Mouse (Mus musculus) liver, embryonic 16.5 days (tissue): ENCODE measurements at regions not wholly inside any gene's neighbourhood (a gene's known extent, or its start where the extent isn't known, plus 50 kb on each side); places are given as distances from the start of the nearest gene placed in this dataset.

ENCODE experiments used
- ATAC-seq: fragments of 200-750 bp; cut with Nextera tagmentation; 2 replicates; pipeline ENCODE4 v1.8.0; 2017; ENCODE audit warnings: low read depth, mild to moderate bottlenecking, moderate number of reproducible peaks, moderate library complexity
- H3K27ac ChIP-seq: fragments of 300-500 bp; sonication (generic); 2 replicates; pipeline ENCODE4 v1.5.1; 2014; ENCODE audit warnings: mild to moderate bottlenecking, low read length
- H3K27me3 ChIP-seq: fragments of 300-500 bp; sonication (generic); 2 replicates; pipeline ENCODE4 v1.6.1; 2014; ENCODE audit warnings: low read depth, low read length, mixed read lengths; ENCODE audit not compliant: control insufficient read depth, insufficient read depth
- H3K36me3 ChIP-seq: fragments of 300-500 bp; sonication (generic); 2 replicates; pipeline ENCODE4 v1.6.1; 2014; ENCODE audit warnings: mild to moderate bottlenecking; ENCODE audit not compliant: control insufficient read depth, insufficient read depth
- H3K4me1 ChIP-seq: fragments of 300-500 bp; sonication (generic); 2 replicates; pipeline ENCODE4 v1.6.1; 2014; ENCODE audit warnings: low read depth, low read length, mixed read lengths; ENCODE audit not compliant: control insufficient read depth
- H3K4me2 ChIP-seq: fragments of 300-500 bp; sonication (generic); 2 replicates; pipeline ENCODE4 v1.6.1; 2014; ENCODE audit warnings: low read depth, low read length, mixed read lengths
- H3K4me3 ChIP-seq: fragments of 300-500 bp; sonication (generic); 2 replicates; pipeline ENCODE4 v1.5.1; 2014; ENCODE audit warnings: low read depth, mild to moderate bottlenecking, low read length
- H3K9ac ChIP-seq: fragments of 300-500 bp; sonication (generic); 2 replicates; pipeline ENCODE4 v1.6.1; 2014; ENCODE audit warnings: low read depth, low read length
- H3K9me3 ChIP-seq: fragments of 300-500 bp; sonication (generic); replicated peaks from 2 replicates; pipeline ENCODE4 v1.6.1; 2016; ENCODE audit warnings: low read length; ENCODE audit not compliant: control insufficient read depth
- WGBS: fragments of 180-500 bp; shearing (Covaris S2); extraction: QIAGEN DNeasy Blood & Tissue Kit; methylation state at CpG from one replicate; pipeline ENCODE4 v1.1.7; 2014; ENCODE audit not compliant: insufficient replicate concordance; 5-methylcytosine and 5-hydroxymethylcytosine counted together

DNA sequence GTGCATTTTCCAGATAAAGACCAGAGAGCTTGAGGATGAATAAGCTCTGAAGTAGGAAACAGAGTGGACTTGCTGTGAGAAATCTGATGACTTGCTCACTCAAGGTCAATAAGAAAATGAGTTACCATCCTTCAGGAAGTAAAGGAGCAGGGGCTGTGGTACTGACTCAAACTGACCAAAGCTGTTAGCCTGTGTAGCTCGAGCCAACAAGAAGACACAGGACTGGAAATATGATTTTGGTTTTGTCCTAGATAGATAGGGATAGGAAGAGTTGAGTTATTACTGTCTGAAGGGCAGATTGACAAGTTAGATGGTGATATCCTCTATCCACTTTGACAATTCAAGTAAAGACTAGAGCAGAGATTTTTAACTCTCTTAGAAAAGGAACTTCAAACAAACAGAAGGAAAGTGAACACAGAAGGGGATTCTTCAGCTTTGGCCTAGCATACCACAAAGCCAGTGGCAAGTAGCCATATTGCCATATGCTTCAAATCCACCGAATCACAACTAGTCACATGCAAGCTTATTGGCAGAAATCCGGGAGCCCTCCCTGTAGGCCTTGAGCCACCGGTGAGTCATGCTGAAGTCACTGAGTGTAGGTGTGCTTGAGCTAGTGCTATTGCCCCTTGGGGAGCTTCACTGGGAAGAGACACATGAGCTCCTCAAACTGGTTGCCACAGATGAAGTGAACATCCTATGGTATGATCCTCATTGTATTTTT is 117.1 kb upstream of the Etaa1 start:
- H3K4me1 ChIP-seq, result no peaks in the 10 kb centered on the region
- no peaks in the 10 kb centered on the region for H3K27me3 ChIP-seq
- 61% methylated on average over 4 of the region's 4 CpGs for WGBS
- H3K36me3 ChIP-seq, result no peaks in the 10 kb centered on the region
- no peak overlapping the region for H3K27ac ChIP-seq
- H3K9me3 ChIP-seq, result no peaks in the 10 kb centered on the region
- H3K4me3 ChIP-seq, result no peak overlapping the region
- ATAC-seq, result no peak
- H3K9ac ChIP-seq, result no peak overlapping the region
- H3K4me2 ChIP-seq, result no peak overlapping the region

DNA sequence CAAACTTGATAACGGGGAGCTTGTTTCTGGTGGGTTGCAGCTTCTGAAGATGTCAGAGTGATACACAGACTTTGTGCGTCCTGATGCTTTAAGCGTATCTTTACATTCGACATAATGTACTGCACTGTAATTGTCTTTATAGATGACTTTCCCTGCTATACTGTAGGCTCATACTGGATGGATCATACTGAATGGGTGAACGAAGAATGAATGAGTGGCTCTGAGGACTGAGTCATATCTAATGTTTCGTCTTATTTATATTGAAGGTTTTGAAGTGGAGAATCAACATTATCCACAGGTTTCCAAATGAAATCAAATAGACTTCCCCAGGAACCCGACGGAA is 116.3 kb upstream of the Etaa1 start:
- H3K27me3 ChIP-seq, result no peaks in the 10 kb centered on the region
- H3K27ac ChIP-seq, result no peak overlapping the region
- ATAC-seq, result no peak
- no peak overlapping the region for H3K4me3 ChIP-seq
- no peaks in the 10 kb centered on the region for H3K9me3 ChIP-seq
- H3K4me1 ChIP-seq, result no peaks in the 10 kb centered on the region
- WGBS, result 44% methylated on average over 8 of the region's 8 CpGs
- no peaks in the 10 kb centered on the region for H3K36me3 ChIP-seq
- H3K9ac ChIP-seq, result no peak overlapping the region
- H3K4me2 ChIP-seq, result no peak overlapping the region

DNA sequence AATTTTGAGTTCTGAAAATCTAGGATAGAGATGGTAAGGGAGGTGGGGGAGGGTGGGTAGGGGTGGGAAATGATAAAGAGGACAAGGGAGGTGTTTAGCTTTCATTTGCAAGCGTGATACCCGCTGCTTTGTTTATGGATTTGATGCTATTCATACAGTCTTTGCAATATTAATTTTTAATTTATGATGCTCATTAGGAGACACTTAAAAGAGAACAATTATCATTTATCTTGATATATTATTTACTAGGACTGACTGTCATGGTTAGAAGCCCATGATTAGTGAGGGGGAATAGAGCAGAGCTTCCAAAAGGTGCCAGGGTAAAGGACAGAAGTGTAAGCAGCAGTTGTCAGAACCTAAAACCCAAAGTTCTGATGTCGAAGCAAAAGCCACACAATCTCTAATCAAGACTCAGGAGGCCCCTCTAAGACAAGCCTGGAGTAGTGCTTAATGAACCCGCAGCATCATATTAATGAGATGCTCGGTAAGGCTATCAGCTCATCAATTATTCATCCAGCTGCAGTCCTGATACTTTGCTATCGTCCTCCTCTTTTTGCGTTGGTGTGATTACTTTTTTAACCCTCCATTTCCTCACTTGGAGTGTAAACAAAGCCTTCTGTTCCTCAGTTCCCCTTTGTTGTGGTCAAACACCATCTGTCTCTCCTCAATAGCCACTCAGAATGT is 115.8 kb upstream of the Etaa1 start:
- H3K9me3 ChIP-seq, result no peaks in the 10 kb centered on the region
- no peak overlapping the region for H3K27ac ChIP-seq
- no peaks in the 10 kb centered on the region for H3K36me3 ChIP-seq
- H3K27me3 ChIP-seq, result no peaks in the 10 kb centered on the region
- no peak overlapping the region for H3K9ac ChIP-seq
- no peak overlapping the region for H3K4me2 ChIP-seq
- ATAC-seq, result no peak
- H3K4me1 ChIP-seq, result no peaks in the 10 kb centered on the region
- 33% methylated on average over 7 of the region's 7 CpGs for whole genome bisulfite sequencing
- H3K4me3 ChIP-seq, result no peak overlapping the region

DNA sequence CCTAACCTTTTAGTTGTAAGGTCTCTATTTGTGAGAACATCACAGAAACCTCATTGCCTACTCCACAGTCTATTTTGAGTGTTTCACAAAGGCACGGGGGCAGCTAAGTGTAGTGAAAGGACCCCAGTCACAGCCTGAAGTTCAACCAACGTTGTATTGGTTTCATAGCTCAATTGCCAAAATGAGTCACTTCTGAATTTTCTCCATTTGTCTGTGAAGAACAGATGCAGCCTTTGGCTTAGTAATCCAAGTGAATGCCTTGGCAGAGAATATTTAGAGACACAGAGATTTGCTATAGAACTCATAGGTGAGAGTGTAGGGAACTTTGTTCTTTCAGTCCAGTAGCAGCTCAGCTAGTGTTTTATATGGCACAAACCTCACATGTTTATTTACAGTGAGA is 114.4 kb upstream of the Etaa1 start:
- H3K4me1 ChIP-seq, result no peaks in the 10 kb centered on the region
- H3K9ac ChIP-seq, result no peak overlapping the region
- H3K9me3 ChIP-seq, result no peaks in the 10 kb centered on the region
- H3K27me3 ChIP-seq, result no peaks in the 10 kb centered on the region
- H3K4me3 ChIP-seq, result no peak overlapping the region
- ATAC-seq, result no peak
- H3K27ac ChIP-seq, result no peak overlapping the region
- no peaks in the 10 kb centered on the region for H3K36me3 ChIP-seq
- 52% methylated on average over 2 of the region's 2 CpGs for WGBS
- H3K4me2 ChIP-seq, result no peak overlapping the region

DNA sequence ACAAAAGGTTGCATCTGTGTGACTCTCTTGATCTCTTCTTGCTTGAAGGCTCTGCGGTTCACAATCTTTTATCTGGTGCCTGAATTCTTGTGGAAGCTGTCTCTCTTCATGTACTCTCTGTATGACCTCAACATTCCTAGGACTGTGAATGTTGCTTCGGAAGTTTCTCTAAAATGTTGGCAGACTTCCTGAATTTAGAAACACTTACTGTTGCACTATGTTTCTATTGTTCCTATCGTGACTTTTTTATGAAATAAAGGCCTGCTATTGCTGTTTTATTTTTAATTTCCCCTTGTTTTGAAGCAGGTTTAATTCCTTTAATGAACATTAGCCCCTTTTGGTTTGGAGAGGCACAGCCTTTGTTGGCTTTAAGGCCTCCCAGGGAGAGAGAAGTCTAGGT is 114.0 kb upstream of the Etaa1 start:
- WGBS, result 52% methylated on average over 3 of the region's 3 CpGs
- Histone ChIP-seq H3K4me3 (no peak overlapping the region), H3K9me3 (no peaks in the 10 kb centered on the region), H3K4me2 (no peak overlapping the region), H3K4me1 (no peaks in the 10 kb centered on the region), H3K36me3 (no peaks in the 10 kb centered on the region), H3K9ac (no peak overlapping the region), H3K27me3 (no peaks in the 10 kb centered on the region), H3K27ac (no peak overlapping the region)
- no peak for ATAC-seq

DNA sequence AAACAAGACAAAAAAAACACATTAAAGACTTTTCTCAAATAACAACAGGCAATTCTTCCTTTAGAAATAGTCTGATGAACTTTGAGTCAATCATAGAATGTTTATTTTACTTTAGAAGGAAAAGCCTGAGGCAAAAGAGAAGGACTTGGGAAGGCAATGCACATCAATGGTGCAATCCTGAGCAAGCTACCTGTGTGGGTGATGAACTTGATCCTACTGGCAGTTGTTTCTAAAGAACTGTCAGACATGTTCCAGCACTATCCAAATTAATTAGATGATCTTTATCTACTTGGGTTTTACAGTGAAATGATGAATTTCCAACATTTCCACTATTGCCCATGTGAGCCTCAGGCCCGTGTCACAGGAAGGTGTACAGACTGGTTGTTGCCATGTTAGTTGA is 87.9 kb upstream of the Etaa1 start:
- no peak overlapping the region for H3K4me2 ChIP-seq
- no peaks in the 10 kb centered on the region for H3K4me1 ChIP-seq
- 57% methylated on average over 1 of the region's 1 CpGs for WGBS
- H3K27ac ChIP-seq, result no peak overlapping the region
- no peaks in the 10 kb centered on the region for H3K9me3 ChIP-seq
- no peaks in the 10 kb centered on the region for H3K36me3 ChIP-seq
- no peaks in the 10 kb centered on the region for H3K27me3 ChIP-seq
- no peak overlapping the region for H3K4me3 ChIP-seq
- ATAC-seq, result no peak
- H3K9ac ChIP-seq, result no peak overlapping the region

DNA sequence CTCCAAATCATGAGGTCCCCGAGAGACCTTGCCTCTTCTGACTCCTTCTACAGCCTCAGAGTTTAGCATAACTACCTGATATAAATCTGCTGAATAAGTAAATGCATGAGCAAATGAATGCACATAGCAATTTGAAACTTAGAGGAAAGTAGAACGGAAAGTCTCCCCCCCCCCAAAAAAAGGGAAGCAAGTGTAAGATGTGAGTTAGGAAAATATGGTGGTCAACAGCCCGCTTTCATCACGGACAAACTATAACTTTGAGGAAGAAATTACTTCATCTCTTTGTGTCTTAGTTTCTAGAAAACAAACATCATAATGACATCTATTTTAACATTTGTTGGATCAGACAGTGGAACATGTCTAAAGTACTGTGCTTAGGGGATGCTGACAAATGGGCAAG is 77.4 kb upstream of the Etaa1 start:
- Histone ChIP-seq H3K4me1 (no peaks in the 10 kb centered on the region), H3K9me3 (no peaks in the 10 kb centered on the region), H3K36me3 (no peaks in the 10 kb centered on the region), H3K27ac (no peak overlapping the region), H3K4me2 (no peak overlapping the region), H3K9ac (no peak overlapping the region), H3K4me3 (no peak overlapping the region), H3K27me3 (no peaks in the 10 kb centered on the region)
- ATAC-seq, result no peak
- WGBS, result 54% methylated on average over 4 of the region's 4 CpGs

DNA sequence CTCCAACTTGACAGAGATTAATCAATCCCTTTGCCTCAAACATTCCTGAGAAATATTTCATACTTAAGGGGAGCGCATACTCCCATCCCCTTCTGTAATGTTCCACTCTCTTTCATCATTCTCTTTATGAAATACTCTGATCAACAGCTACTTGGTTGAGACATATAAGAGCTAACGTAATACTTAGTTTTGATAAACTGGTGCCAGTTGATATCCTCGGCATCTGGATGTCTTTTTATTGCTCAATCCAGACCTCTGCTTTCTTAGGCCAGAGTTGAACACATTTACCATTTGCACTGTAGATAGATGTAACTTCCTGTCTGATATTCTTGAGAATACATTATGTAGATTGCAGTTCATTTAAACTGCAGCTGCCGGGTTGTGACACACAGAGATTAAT is 68.4 kb upstream of the Etaa1 start:
- Histone ChIP-seq H3K4me1 (no peaks in the 10 kb centered on the region), H3K4me3 (no peak overlapping the region), H3K9ac (no peak overlapping the region), H3K36me3 (no peaks in the 10 kb centered on the region), H3K27me3 (no peaks in the 10 kb centered on the region), H3K9me3 (no peaks in the 10 kb centered on the region), H3K4me2 (no peak overlapping the region), H3K27ac (no peak overlapping the region)
- 66% methylated on average over 4 of the region's 4 CpGs for WGBS
- ATAC-seq, result no peak

DNA sequence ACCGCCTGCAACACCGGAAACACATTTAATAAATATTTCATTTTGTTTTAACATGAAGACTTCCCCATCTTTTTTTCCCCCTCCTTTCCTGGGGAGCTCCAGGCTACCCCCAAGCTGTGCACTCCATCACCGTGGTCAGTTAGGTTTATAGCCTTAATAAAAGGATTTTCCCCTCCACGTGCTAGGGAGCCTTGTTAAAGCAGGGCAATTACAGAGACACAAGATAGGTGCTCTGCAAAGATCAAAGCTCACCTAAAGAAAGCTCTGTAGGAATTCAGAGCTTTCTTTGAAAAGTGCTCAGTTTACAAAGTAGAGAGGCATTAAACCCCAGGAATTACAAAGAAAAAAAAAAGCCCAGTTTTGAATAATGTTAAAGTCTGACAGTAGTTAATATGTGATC is 61.6 kb upstream of the Etaa1 start:
- no peaks in the 10 kb centered on the region for H3K9me3 ChIP-seq
- no peaks in the 10 kb centered on the region for H3K36me3 ChIP-seq
- no peaks in the 10 kb centered on the region for H3K27me3 ChIP-seq
- no peak overlapping the region for H3K9ac ChIP-seq
- H3K4me1 ChIP-seq, result no peaks in the 10 kb centered on the region
- 27% methylated on average over 4 of the region's 4 CpGs for WGBS
- ATAC-seq, result no peak
- no peak overlapping the region for H3K4me3 ChIP-seq
- H3K27ac ChIP-seq, result no peak overlapping the region
- H3K4me2 ChIP-seq, result no peak overlapping the region
